Mouse (Mus musculus) thymus, adult 2 months (tissue): ENCODE data around the gene Zbtb18. TPM values are rescaled to one million over a fixed set of nuclear protein-coding genes. Genes with fewer than 3 reads are reported as not detected.

Source experiments
- DNase-seq: peaks from one replicate; pipeline ENCODE4 v3.0.0; 2021
- H3K27ac ChIP-seq: fragments of 200-500 bp; 2 replicates; pipeline ENCODE4 v1.5.1; 2012; ENCODE audit warnings: low read length, control low read depth; ENCODE audit not compliant: control insufficient read depth, insufficient read depth
- H3K27me3 ChIP-seq: fragments of 200-500 bp; 2 replicates; pipeline ENCODE4 v1.6.1; 2012; ENCODE audit warnings: mild to moderate bottlenecking, low read length, moderate library complexity, mixed read lengths; ENCODE audit not compliant: control insufficient read depth, insufficient read depth
- H3K36me3 ChIP-seq: fragments of 200-500 bp; 2 replicates; pipeline ENCODE4 v1.6.1; 2012; ENCODE audit warnings: mild to moderate bottlenecking, low read length, moderate library complexity; ENCODE audit not compliant: control insufficient read depth, insufficient read depth
- H3K4me1 ChIP-seq: fragments of 200-500 bp; replicated peaks from 2 replicates; pipeline ENCODE4 v1.6.1; 2012; ENCODE audit warnings: low read length; ENCODE audit not compliant: control insufficient read depth, insufficient read depth
- H3K4me3 ChIP-seq: fragments of 200-500 bp; 2 replicates; pipeline ENCODE4 v1.5.1; 2012; ENCODE audit warnings: mild to moderate bottlenecking, low read length, control low read depth, moderate library complexity; ENCODE audit not compliant: control insufficient read depth, insufficient read depth
- CTCF ChIP-seq: fragments of 200-500 bp; IDR thresholded peaks from 2 replicates; pipeline ENCODE4 v1.5.1; 2012; ENCODE audit warnings: mild to moderate bottlenecking, control low read depth, low read length, moderate library complexity, borderline replicate concordance; ENCODE audit not compliant: control insufficient read depth, poor library complexity, insufficient read depth; ENCODE audit errors: extremely low read depth
- POLR2A ChIP-seq: fragments of 200-500 bp; IDR thresholded peaks from 2 replicates; pipeline ENCODE4 v1.6.1; 2012; ENCODE audit warnings: mild to moderate bottlenecking, low read length, control low read depth, moderate library complexity; ENCODE audit not compliant: control insufficient read depth, poor library complexity, insufficient read depth; ENCODE audit errors: extremely low read depth
- WGBS: fragments of 180-500 bp; shearing (Covaris S2); methylation state at CpG from one replicate; pipeline ENCODE4 v1.1.7; 2018; 5-methylcytosine and 5-hydroxymethylcytosine counted together
- polyA plus RNA-seq: library from polyadenylated mRNA; depleted of rRNA; stranded (reverse); fragments of >200 nt; gene quantifications from 2 replicates; pipeline ENCODE4 v1.2.3, GENCODE M21; 2012; rRNA removed

Zbtb18 gene
- polyA plus RNA-seq, 1 experiment, result 46.9 TPM

- Histone ChIP-seq H3K27ac (no peak overlapping the region), H3K4me3 (no peak overlapping the region), H3K27me3 (no peaks in the 10 kb centered on the region), H3K4me1 (peaks cover 10% of the 10 kb centered on the region), H3K36me3 (no peaks in the 10 kb centered on the region)
- DNase-seq, result no peak
- TF ChIP-seq CTCF, result no peak
- no peak for TF ChIP-seq POLR2A
- 94% methylated on average over 8 of the region's 8 CpGs for WGBS
Observed at GRCm38 (mm10) chr1:177494306-177494705, 52.2 kb downstream of the Zbtb18 start.

- Histone ChIP-seq H3K4me3 (no peak overlapping the region), H3K4me1 (peaks cover 8% of the 10 kb centered on the region), H3K36me3 (no peaks in the 10 kb centered on the region), H3K27me3 (no peaks in the 10 kb centered on the region), H3K27ac (no peak overlapping the region)
- 31% methylated on average over 9 of the region's 9 CpGs for WGBS
- TF ChIP-seq CTCF (no peak), POLR2A (no peak)
- DNase-seq, result no peak
Observed at GRCm38 (mm10) chr1:177494913-177495542, 52.9 kb downstream of the Zbtb18 start.

Other genes starting within 250 kb of the Zbtb18 start
- gene Akt3, start 184.1 kb upstream of the Zbtb18 start, polyA plus RNA-seq, result 6.6 and 7.4 TPM in 2 replicates